Mouse (Mus musculus): ENCODE results near the gene C2cd2.

DNA sequence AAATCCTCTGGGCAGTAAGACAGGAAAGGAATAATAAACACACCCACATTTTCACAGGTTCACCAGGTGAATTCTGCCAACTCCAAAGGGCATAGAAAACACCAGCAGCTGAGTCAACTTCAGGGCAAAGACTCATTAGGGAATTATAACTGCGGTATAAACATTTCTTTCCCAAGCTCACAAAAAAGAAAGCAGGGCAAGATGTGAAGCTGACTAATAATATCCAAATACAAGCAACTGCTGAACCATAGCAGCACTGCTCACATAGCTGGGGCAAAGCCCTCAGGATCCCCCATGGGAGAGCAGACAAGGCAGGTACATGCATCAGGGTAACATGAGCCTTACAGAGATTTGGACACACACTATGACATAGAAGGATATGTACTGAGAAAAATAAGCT lies 145.0 kb downstream of the C2cd2 start:
- TF ChIP-seq CTCF (IDR thresholded peaks at IDR 0.05; ENCODE audit: insufficient read depth, low read length) (no peak), POLR2A (IDR thresholded peaks at IDR 0.05; ENCODE audit: borderline replicate concordance, extremely low read depth, low read depth, low read length) (no peak)

Measured in lung, adult 2 months (tissue).